Mouse (Mus musculus): ENCODE measurements around the gene Oxsr1. TPM values are rescaled to one million over a fixed set of nuclear protein-coding genes. Genes with fewer than 3 reads are reported as not detected.
"Not testable (repeated sequence)": the region's sequence is repeated elsewhere in the genome, so short reads cannot be mapped to it uniquely, and the experiment has no call there.

Gene Oxsr1
- polyA plus RNA-seq, 1 experiment from 2014 or later, result 16.2 TPM

DNA sequence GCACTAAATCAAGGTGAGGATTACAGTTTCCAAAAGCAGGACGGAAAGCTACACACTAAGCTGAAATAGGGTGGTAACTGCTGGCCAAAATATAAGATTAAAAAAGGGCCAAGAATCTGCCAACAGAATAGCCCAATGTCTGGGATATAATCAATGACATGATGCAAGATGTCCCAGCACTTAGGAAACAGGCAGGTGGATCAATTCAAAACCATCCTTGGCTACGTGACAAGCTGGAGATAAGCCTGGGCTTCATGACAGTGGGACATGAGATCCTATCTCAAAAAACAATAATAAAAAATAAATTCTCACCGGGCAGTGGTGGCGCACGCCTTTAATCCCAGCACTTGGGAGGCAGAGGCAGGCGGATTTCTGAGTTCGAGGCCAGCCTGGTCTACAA is 16.4 kb downstream of the Oxsr1 start:
- WGBS, result 94% methylated on average over 7 of the region's 7 CpGs
- H3K4me3 ChIP-seq (ENCODE audit: low read depth, low read length), result no peak overlapping the region

DNA sequence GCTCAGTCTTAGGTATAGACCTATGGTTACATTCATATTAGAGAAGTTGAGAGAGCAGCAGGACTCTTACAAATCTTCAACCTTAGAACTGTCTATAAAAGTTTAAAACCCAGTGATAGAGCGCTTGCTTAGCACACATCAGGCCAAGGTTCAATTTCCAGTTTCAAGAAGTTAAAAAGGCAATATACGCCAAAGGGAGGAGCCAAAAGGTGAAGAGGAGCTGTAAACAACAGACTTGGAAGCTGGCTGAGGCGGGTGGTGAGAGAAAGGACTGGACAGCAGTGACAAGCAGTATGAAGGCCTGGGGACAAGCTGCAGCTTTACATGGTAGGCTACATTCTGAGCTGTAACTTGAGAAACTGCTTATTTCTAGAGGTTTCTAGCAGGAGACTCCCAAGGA is 23.7 kb downstream of the Oxsr1 start:
- no peak overlapping the region for H3K4me2 ChIP-seq (ENCODE audit: low read depth, low read length)
- H3K4me1 ChIP-seq (ENCODE audit: control insufficient read depth, insufficient read depth, low read length), result no peaks in the 10 kb centered on the region
- no peak overlapping the region for H3K27ac ChIP-seq (ENCODE audit: low read depth, low read length)
- H3K4me3 ChIP-seq (ENCODE audit: low read depth, low read length), result no peak overlapping the region
- no peak for ATAC-seq (ENCODE audit: low read depth)
- H3K9ac ChIP-seq (replicated peaks; ENCODE audit: low read depth, low read length), result no peak overlapping the region
- 88% methylated on average over 3 of the region's 3 CpGs for WGBS
- no peaks in the 10 kb centered on the region for H3K27me3 ChIP-seq (ENCODE audit: control insufficient read depth, insufficient read depth, low read length)
- H3K36me3 ChIP-seq (ENCODE audit: control insufficient read depth, insufficient read depth, low read length), result no peaks in the 10 kb centered on the region
- H3K9me3 ChIP-seq (ENCODE audit: control insufficient read depth, low read length), result no peaks in the 10 kb centered on the region

More for the DNA sequence above, 16.4 kb downstream of the Oxsr1 start:
- no peaks in the 10 kb centered on the region for H3K4me1 ChIP-seq (ENCODE audit: control insufficient read depth, insufficient read depth, low read length)
- no peak for ATAC-seq (ENCODE audit: low read depth)
- H3K36me3 ChIP-seq (ENCODE audit: control insufficient read depth, insufficient read depth, low read length), result no peaks in the 10 kb centered on the region
- H3K4me2 ChIP-seq (ENCODE audit: low read depth, low read length), result no peak overlapping the region
- H3K9ac ChIP-seq (replicated peaks; ENCODE audit: low read depth, low read length), result no peak overlapping the region
- no peaks in the 10 kb centered on the region for H3K27me3 ChIP-seq (ENCODE audit: control insufficient read depth, insufficient read depth, low read length)
- H3K9me3 ChIP-seq (ENCODE audit: control insufficient read depth, low read length), result no peaks in the 10 kb centered on the region
- no peak overlapping the region for H3K27ac ChIP-seq (ENCODE audit: low read depth, low read length)

DNA sequence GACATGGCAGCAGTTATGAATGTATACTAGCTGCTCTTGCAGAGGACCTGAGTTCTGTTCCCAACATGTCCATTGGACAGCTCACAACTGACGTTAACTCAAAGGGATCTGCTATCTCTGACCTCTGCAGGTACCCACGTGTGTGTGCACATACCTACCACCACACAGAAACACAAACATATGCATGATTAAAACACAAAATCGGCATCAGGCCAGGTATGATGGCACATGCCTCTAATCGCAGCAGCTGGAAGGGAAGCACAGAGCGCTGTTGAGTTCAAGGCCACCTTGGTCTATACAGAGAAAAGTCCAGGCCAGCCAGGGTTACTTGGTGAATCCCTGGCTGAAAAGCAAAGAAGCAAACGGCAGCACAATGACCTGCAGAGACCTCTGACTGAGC is 24.5 kb downstream of the Oxsr1 start:
- Histone ChIP-seq H3K36me3 (ENCODE audit: control insufficient read depth, insufficient read depth, low read length) (no peaks in the 10 kb centered on the region), H3K4me1 (ENCODE audit: control insufficient read depth, insufficient read depth, low read length) (no peaks in the 10 kb centered on the region), H3K4me3 (ENCODE audit: low read depth, low read length) (no peak overlapping the region), H3K4me2 (ENCODE audit: low read depth, low read length) (no peak overlapping the region), H3K9ac (replicated peaks; ENCODE audit: low read depth, low read length) (no peak overlapping the region), H3K27ac (ENCODE audit: low read depth, low read length) (no peak overlapping the region), H3K9me3 (ENCODE audit: control insufficient read depth, low read length) (no peaks in the 10 kb centered on the region), H3K27me3 (ENCODE audit: control insufficient read depth, insufficient read depth, low read length) (no peaks in the 10 kb centered on the region)
- no peak for ATAC-seq (ENCODE audit: low read depth)
- 88% methylated on average over 6 of the region's 6 CpGs for WGBS

DNA sequence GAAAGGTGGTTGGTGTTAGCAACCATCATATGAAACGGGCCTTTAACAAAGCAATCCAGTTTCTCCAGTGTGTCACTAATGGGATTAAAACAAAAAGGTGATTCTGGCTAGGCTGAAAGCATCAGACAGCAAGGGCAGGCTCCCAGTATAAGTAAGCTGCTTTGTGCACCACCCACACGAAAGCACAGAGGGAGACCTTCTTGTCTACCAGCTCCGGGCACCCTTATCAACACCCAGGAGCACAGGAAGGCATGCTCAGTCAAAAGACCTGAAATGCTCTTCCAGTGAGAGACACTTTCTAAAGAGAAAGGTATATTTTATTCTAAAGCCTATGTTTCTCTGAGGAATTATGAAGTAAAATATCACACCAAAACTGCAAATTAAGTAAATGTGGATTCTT is 31.4 kb downstream of the Oxsr1 start:
- no peak overlapping the region for H3K9ac ChIP-seq (replicated peaks; ENCODE audit: low read depth, low read length)
- 91% methylated on average over 3 of the region's 3 CpGs for WGBS
- no peak overlapping the region for H3K4me2 ChIP-seq (ENCODE audit: low read depth, low read length)
- H3K4me1 ChIP-seq (ENCODE audit: control insufficient read depth, insufficient read depth, low read length), result no peaks in the 10 kb centered on the region
- no peak overlapping the region for H3K4me3 ChIP-seq (ENCODE audit: low read depth, low read length)
- no peaks in the 10 kb centered on the region for H3K9me3 ChIP-seq (ENCODE audit: control insufficient read depth, low read length)
- H3K27me3 ChIP-seq (ENCODE audit: control insufficient read depth, insufficient read depth, low read length), result no peaks in the 10 kb centered on the region
- no peak overlapping the region for H3K27ac ChIP-seq (ENCODE audit: low read depth, low read length)
- 0 out of 2 replicates have a peak, but pooled peaks cover 3% of the 10 kb centered on the region for H3K36me3 ChIP-seq (ENCODE audit: control insufficient read depth, insufficient read depth, low read length)
- ATAC-seq (ENCODE audit: low read depth), result no peak

DNA sequence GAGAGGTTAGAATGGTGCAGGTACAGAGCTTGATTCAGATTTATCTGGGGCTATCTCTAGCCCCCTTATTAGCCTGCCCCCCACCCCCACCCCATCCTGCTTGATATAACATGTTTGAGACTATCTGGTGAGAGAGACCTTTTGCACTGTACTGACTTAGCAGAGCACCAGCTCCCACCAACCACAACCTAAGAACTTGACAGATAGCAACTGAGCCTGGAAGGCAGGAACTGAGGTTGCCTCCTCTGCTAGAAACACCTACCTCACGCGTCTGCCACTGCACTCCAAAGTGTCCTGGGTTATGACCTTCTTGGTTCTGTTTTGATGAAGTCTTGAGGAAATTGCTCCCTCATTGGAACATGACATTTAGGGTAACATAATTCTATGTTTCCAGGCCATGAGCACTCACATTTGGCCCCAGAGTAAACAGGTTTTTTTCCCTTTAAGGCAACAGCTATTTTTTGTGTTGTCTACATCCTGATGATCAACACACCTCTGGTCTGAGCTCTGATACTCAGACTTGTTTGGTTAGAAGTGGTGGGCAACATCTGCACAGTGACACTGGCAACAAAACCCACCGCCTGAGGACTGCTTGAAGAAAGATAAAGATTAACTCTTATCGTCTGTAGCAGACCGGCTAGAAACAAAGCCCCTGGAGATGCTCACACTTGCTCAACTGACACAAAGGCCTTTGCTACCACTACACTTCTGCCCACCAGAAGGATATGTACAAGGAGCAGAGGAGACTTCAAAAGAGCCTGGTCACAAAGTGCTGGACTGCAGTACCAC is 41.1 kb downstream of the Oxsr1 start:
- no peak overlapping the region for H3K4me2 ChIP-seq (ENCODE audit: low read depth, low read length)
- H3K36me3 ChIP-seq (ENCODE audit: control insufficient read depth, insufficient read depth, low read length), result no peaks in the 10 kb centered on the region
- ATAC-seq (ENCODE audit: low read depth), result no peak
- no peak overlapping the region for H3K4me3 ChIP-seq (ENCODE audit: low read depth, low read length)
- H3K4me1 ChIP-seq (ENCODE audit: control insufficient read depth, insufficient read depth, low read length), result 0 out of 2 replicates have a peak, but pooled peaks cover 3% of the 10 kb centered on the region
- 0 out of 2 replicates have a peak overlapping the region, but pooled peaks have one; percentile 16 for H3K9ac ChIP-seq (replicated peaks; ENCODE audit: low read depth, low read length)
- 96% methylated on average over 5 of the region's 5 CpGs for WGBS
- no peak overlapping the region for H3K27ac ChIP-seq (ENCODE audit: low read depth, low read length)
- no peaks in the 10 kb centered on the region for H3K9me3 ChIP-seq (ENCODE audit: control insufficient read depth, low read length)
- H3K27me3 ChIP-seq (ENCODE audit: control insufficient read depth, insufficient read depth, low read length), result no peaks in the 10 kb centered on the region

DNA sequence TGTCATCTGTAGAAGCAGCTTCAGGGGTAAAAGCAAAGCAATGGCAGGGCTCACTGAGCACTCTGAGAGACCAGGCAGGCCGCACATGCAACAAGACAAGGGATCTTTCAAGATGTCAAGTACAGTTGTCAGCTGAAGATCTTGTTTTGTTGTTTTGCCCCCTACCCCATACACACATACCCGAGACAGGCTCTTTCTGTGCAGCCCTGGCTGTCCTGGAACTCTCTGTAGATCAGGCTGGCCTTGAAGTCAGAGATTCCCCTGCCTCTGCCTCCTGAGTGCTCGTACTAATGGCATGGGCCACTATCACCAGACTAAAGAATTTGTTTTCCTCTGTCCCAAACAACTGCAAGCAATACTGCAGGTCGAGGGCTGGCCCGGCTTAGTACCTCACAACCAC is 44.2 kb downstream of the Oxsr1 start:
- WGBS, result 99% methylated on average over 5 of the region's 5 CpGs

DNA sequence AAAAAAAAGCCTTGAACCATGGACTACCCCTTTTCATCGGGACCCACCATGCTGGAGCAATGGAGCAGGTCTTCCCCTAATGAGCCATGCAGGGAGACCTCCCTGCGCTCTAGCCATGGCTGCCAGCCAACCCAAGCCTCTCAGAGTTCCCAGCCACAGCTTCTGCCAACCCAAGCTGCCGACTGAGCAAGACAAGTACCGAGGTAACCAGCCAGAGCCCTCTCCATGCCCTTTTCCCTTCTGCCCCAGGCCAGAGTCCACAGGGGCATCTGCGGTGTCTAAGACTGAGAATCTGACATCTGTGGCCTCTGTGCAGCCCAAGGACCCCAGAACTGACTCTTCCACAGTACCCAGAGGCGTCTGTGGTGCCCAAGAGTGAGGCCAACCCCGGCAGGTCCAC is 45.9 kb downstream of the Oxsr1 start:
- Histone ChIP-seq H3K4me2 (ENCODE audit: low read depth, low read length) (no peak overlapping the region), H3K27me3 (ENCODE audit: control insufficient read depth, insufficient read depth, low read length) (no peaks in the 10 kb centered on the region), H3K9me3 (ENCODE audit: control insufficient read depth, low read length) (no peaks in the 10 kb centered on the region), H3K4me1 (ENCODE audit: control insufficient read depth, insufficient read depth, low read length) (0 out of 2 replicates have a peak, but pooled peaks cover 3% of the 10 kb centered on the region), H3K4me3 (ENCODE audit: low read depth, low read length) (no peak overlapping the region), H3K9ac (replicated peaks; ENCODE audit: low read depth, low read length) (no peak overlapping the region), H3K36me3 (ENCODE audit: control insufficient read depth, insufficient read depth, low read length) (no peaks in the 10 kb centered on the region), H3K27ac (ENCODE audit: low read depth, low read length) (no peak overlapping the region)
- no peak for ATAC-seq (ENCODE audit: low read depth)
- 72% methylated on average over 7 of the region's 7 CpGs for WGBS

More for the DNA sequence above, 44.2 kb downstream of the Oxsr1 start:
- Histone ChIP-seq H3K27ac (ENCODE audit: low read depth, low read length) (no peak overlapping the region), H3K27me3 (ENCODE audit: control insufficient read depth, insufficient read depth, low read length) (no peaks in the 10 kb centered on the region), H3K9me3 (ENCODE audit: control insufficient read depth, low read length) (no peaks in the 10 kb centered on the region), H3K36me3 (ENCODE audit: control insufficient read depth, insufficient read depth, low read length) (no peaks in the 10 kb centered on the region), H3K9ac (replicated peaks; ENCODE audit: low read depth, low read length) (no peak overlapping the region), H3K4me3 (ENCODE audit: low read depth, low read length) (no peak overlapping the region), H3K4me1 (ENCODE audit: control insufficient read depth, insufficient read depth, low read length) (0 out of 2 replicates have a peak, but pooled peaks cover 3% of the 10 kb centered on the region), H3K4me2 (ENCODE audit: low read depth, low read length) (no peak overlapping the region)
- no peak for ATAC-seq (ENCODE audit: low read depth)

DNA sequence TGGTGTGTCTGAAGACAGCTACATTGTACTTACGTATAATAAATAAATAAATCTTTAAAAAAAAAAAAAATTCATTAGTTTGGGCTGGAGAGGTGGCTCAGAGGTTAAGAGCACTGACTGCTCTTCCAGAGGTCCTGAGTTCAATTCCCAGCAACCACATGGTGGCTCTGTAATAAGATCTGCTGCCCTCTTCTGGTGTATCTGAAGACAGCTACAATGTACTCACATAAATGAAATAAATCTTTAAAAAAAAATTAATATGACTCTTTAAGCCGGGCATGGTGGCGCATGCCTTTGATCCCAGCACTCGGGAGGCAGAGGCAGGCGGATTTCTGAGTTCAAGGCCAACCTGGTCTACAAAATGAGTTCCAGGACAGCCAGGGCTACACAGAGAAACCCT is 47.4 kb downstream of the Oxsr1 start:
- not testable (repeated sequence) for H3K4me3 ChIP-seq (ENCODE audit: low read depth, low read length); H3K9ac ChIP-seq (replicated peaks; ENCODE audit: low read depth, low read length); H3K4me1 ChIP-seq (ENCODE audit: control insufficient read depth, insufficient read depth, low read length); H3K27me3 ChIP-seq (ENCODE audit: control insufficient read depth, insufficient read depth, low read length); H3K27ac ChIP-seq (ENCODE audit: low read depth, low read length); H3K36me3 ChIP-seq (ENCODE audit: control insufficient read depth, insufficient read depth, low read length); H3K4me2 ChIP-seq (ENCODE audit: low read depth, low read length); ATAC-seq (ENCODE audit: low read depth); H3K9me3 ChIP-seq (ENCODE audit: control insufficient read depth, low read length)
- 99% methylated on average over 5 of the region's 5 CpGs for WGBS

DNA sequence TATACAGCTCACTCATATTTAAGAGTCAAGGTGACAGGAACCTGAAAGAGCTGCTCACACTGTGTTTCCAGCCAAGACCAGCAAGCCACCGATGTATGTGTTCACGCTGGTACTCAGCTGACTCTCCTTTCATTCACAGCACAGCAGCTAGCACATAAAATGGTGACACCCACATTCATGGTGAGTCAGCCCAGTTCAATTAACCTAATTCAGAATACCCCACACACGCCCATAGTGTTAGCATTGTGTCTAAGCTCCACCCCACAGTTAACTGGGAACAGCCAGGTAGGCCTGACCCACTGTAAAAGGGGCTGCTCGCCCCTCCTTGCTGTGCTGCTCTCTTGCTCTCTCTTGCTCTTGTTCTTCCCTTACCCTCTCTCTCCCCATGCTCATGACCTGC is 50.7 kb downstream of the Oxsr1 start:
- Histone ChIP-seq H3K9ac (replicated peaks; ENCODE audit: low read depth, low read length) (no peak overlapping the region), H3K4me1 (ENCODE audit: control insufficient read depth, insufficient read depth, low read length) (0 out of 2 replicates have a peak, but pooled peaks cover under 1% of the 10 kb centered on the region), H3K4me3 (ENCODE audit: low read depth, low read length) (no peak overlapping the region), H3K9me3 (ENCODE audit: control insufficient read depth, low read length) (no peaks in the 10 kb centered on the region), H3K27ac (ENCODE audit: low read depth, low read length) (no peak overlapping the region), H3K4me2 (ENCODE audit: low read depth, low read length) (no peak overlapping the region), H3K27me3 (ENCODE audit: control insufficient read depth, insufficient read depth, low read length) (no peaks in the 10 kb centered on the region), H3K36me3 (ENCODE audit: control insufficient read depth, insufficient read depth, low read length) (peaks cover under 1% of the 10 kb centered on the region; the same call in 1 of the 2 replicates)
- ATAC-seq (ENCODE audit: low read depth), result no peak
- 62% methylated on average over 4 of the region's 4 CpGs for WGBS
